Mouse (Mus musculus) midbrain, embryonic 16.5 days (tissue): ENCODE results near the gene Amot. TPM values are rescaled to one million over a fixed set of nuclear protein-coding genes. Genes with fewer than 3 reads are reported as not detected.

ENCODE experiments used
- ATAC-seq: fragments of 200-750 bp; cut with Nextera tagmentation; 2 replicates; pipeline ENCODE4 v1.8.0; 2017; ENCODE audit warnings: moderate TSS enrichment
- H3K27ac ChIP-seq: fragments of 300-500 bp; sonication (generic); 2 replicates; pipeline ENCODE4 v1.5.1; 2014; ENCODE audit warnings: mild to moderate bottlenecking, low read length, mixed read lengths
- H3K27me3 ChIP-seq: fragments of 300-500 bp; sonication (generic); 2 replicates; pipeline ENCODE4 v1.6.1; 2014; ENCODE audit warnings: low read depth, low read length, mixed read lengths; ENCODE audit not compliant: control insufficient read depth, insufficient read depth
- H3K36me3 ChIP-seq: fragments of 300-500 bp; sonication (generic); 2 replicates; pipeline ENCODE4 v1.6.1; 2014; ENCODE audit warnings: mild to moderate bottlenecking, low read length, moderate library complexity, mixed read lengths; ENCODE audit not compliant: control insufficient read depth, insufficient read depth
- H3K4me1 ChIP-seq: fragments of 300-500 bp; sonication (generic); 2 replicates; pipeline ENCODE4 v1.6.1; 2014; ENCODE audit warnings: mild to moderate bottlenecking, low read length, mixed read lengths; ENCODE audit not compliant: control insufficient read depth, insufficient read depth
- H3K4me2 ChIP-seq: fragments of 300-500 bp; sonication (generic); 2 replicates; pipeline ENCODE4 v1.6.1; 2014; ENCODE audit warnings: mild to moderate bottlenecking, low read length, mixed read lengths
- H3K4me3 ChIP-seq: fragments of 300-500 bp; sonication (generic); 2 replicates; pipeline ENCODE4 v1.5.1; 2014; ENCODE audit warnings: low read depth, mild to moderate bottlenecking, low read length, moderate library complexity, mixed read lengths
- H3K9ac ChIP-seq: fragments of 300-500 bp; sonication (generic); 2 replicates; pipeline ENCODE4 v1.6.1; 2014; ENCODE audit warnings: low read depth, low read length, mixed read lengths
- H3K9me3 ChIP-seq: fragments of 300-500 bp; sonication (generic); replicated peaks from 2 replicates; pipeline ENCODE4 v1.6.1; 2014; ENCODE audit warnings: mild to moderate bottlenecking, low read length, mixed read lengths; ENCODE audit not compliant: control insufficient read depth, poor library complexity, severe bottlenecking
- WGBS: fragments of 180-500 bp; shearing (Covaris S2); extraction: QIAGEN DNeasy Blood & Tissue Kit; methylation state at CpG from one replicate; pipeline ENCODE4 v1.1.7; 2014; 5-methylcytosine and 5-hydroxymethylcytosine counted together
- polyA plus RNA-seq: library from polyadenylated mRNA; unstranded; fragments of >200 nt; fragmentation: Nextera tagmentation; extraction: Ambion mirVana; gene quantifications from 2 replicates; pipeline ENCODE4 v1.2.1, GENCODE M21; 2015

Amot gene
- polyA plus RNA-seq, 1 experiment from 2014 or later: 7.9 TPM

DNA sequence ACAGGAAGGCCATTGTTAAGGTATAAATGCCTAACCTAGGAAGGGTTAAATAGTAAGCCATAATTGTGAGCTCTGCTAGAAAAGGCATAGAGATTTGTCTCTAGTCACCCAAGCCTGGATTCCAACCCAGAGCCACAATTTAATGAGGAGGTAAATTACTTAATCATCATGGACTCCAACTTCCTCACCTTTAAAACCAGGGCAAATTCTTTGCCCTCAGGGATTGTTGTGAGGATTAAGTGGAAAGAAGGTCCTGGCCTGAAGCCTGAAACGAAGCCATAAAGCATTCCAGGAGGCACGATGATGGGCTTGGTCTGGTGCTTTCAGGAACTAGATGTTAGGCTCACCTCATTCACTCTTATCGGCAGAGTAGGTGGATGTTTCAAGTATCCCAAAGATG lies 5.7 kb upstream of the Amot start:
- H3K27ac ChIP-seq: no peak overlapping the region
- H3K4me2 ChIP-seq: no peak overlapping the region
- H3K27me3 ChIP-seq: no peaks in the 10 kb centered on the region
- no peak for ATAC-seq
- H3K36me3 ChIP-seq: no peaks in the 10 kb centered on the region
- H3K9ac ChIP-seq: no peak overlapping the region
- no peaks in the 10 kb centered on the region for H3K9me3 ChIP-seq
- H3K4me1 ChIP-seq: no peaks in the 10 kb centered on the region
- no peak overlapping the region for H3K4me3 ChIP-seq
- 57% methylated on average over 3 of the region's 3 CpGs for WGBS

DNA sequence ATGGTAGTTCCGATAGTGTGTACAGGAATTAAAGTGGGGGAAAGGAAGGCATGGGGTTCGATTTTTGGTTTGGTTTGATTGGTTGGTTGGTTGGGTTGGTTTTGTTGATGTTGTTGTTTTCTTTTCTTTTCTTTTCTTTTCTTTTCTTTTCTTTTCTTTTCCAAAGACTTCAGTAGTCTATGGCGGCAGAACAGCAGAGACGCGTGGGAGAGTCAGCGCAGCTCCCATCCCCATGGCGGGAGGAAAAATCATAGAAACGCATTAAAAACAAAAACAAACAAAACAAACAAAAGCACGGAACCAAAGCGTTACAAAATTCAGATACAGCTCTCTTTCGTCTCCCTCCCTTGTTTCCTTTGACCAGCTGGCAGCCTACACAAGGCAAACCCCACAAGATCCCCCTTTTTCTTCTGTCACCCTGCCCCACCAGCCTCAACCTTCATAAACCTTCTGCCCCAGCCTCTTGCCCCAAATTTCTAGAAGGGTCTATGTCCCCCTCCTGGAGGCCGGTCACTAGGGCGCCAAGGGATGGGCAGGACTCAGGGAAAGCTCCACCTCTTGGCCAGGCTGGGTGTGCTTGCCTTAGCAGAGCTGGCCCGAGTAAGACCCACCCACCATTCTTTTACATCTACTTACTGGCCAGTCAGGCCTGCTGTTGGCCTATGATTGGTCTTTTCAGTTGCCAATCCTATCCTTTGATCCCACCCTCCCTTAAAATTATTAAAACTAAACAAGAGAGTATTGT lies 648 bp upstream of the Amot start:
- Histone ChIP-seq H3K9me3 (no peaks in the 10 kb centered on the region), H3K27me3 (no peaks in the 10 kb centered on the region), H3K4me2 (peak overlapping the region; percentile 61), H3K9ac (no peak overlapping the region; the same call in 1 of the 2 replicates), H3K4me3 (peak overlapping the region; percentile 57), H3K4me1 (no peaks in the 10 kb centered on the region), H3K36me3 (no peaks in the 10 kb centered on the region), H3K27ac (no peak overlapping the region)
- ATAC-seq: peak; percentile 97
- WGBS: 24% methylated on average over 14 of the region's 14 CpGs

DNA sequence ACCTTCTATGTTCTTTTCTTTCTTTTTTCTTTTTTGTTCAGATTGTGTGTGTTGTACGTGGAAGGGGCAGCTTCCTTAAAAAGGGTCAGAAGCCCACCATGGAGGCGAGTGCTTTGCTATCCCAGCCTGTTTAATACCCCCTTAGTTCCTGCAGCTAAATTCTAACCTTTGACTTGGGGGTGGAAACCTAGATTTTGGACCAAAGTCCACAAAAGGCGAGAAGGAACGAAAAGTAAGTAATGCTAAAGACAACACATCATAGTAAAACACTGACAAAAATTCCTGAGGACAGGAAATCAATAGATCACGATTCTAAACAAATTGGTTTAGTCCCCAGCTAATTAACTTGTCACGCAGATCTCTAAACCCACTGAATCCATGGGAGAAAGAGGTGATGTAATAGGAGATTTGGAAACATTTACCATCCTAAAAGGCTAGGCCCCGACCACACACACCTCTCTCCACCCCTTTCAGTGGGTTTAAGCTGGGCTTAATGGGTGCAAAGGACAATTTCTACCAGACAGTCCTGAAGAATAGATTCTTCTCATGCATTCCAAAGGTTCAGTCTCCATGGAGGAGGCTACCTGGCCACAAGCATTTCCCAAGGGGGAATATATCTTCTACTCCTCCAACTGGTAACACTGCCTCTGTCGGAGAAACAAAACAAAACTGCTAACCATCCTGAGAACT lies 3.2 kb downstream of the Amot start:
- no peaks in the 10 kb centered on the region for H3K27me3 ChIP-seq
- H3K9me3 ChIP-seq: no peaks in the 10 kb centered on the region
- no peak overlapping the region for H3K4me2 ChIP-seq
- H3K27ac ChIP-seq: no peak overlapping the region
- H3K4me3 ChIP-seq: no peak overlapping the region
- 40% methylated on average over 8 of the region's 8 CpGs for WGBS
- H3K36me3 ChIP-seq: no peaks in the 10 kb centered on the region
- ATAC-seq: no peak
- H3K4me1 ChIP-seq: no peaks in the 10 kb centered on the region
- H3K9ac ChIP-seq: no peak overlapping the region

DNA sequence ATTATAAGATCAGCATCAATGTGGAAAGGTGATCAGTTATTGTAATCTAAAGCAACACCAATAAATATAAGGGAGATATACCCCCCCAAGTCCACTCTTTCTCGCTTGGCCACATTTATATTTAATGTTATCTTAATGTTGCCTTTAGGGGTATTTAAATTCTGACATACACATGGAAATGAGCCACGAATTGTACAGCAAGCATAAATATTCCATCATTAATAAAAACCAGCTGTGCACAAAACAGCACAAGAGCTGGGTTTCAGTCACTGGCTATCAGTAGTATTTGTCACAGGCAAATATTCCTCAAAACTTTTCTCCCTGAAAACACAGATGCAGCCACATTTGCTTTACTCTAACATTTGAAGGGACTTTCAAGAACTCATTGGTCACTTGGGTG lies 5.9 kb downstream of the Amot start:
- ATAC-seq: no peak
- H3K27me3 ChIP-seq: no peaks in the 10 kb centered on the region
- no peak overlapping the region for H3K9ac ChIP-seq
- no peak overlapping the region for H3K4me3 ChIP-seq
- 68% methylated on average over 2 of the region's 2 CpGs for WGBS
- H3K9me3 ChIP-seq: no peaks in the 10 kb centered on the region
- no peaks in the 10 kb centered on the region for H3K36me3 ChIP-seq
- H3K4me1 ChIP-seq: no peaks in the 10 kb centered on the region
- H3K4me2 ChIP-seq: no peak overlapping the region
- H3K27ac ChIP-seq: no peak overlapping the region

DNA sequence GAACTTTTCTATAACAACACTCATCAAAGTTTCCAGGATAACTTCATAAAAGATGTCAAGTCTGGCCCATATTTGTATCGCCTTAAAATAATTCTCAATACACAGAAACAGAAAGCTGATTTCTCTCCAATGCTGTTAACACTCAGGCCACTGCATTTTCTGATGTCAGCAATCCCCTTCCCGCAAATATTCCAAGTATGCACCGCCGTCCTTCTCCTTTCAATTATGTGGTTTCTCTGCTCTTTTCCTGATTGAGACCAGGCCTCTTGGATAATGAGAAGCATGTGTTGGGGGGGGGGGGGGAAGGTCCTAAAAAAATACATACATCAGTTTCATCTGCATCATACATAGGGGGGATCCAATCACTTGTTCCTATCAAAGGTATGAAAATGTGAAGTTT lies 6.3 kb downstream of the Amot start:
- Histone ChIP-seq H3K4me2 (no peak overlapping the region), H3K27me3 (no peaks in the 10 kb centered on the region), H3K36me3 (no peaks in the 10 kb centered on the region), H3K9me3 (no peaks in the 10 kb centered on the region), H3K4me3 (no peak overlapping the region), H3K9ac (no peak overlapping the region), H3K4me1 (no peaks in the 10 kb centered on the region), H3K27ac (no peak overlapping the region)
- ATAC-seq: no peak
- 66% methylated on average over 4 of the region's 4 CpGs for WGBS

DNA sequence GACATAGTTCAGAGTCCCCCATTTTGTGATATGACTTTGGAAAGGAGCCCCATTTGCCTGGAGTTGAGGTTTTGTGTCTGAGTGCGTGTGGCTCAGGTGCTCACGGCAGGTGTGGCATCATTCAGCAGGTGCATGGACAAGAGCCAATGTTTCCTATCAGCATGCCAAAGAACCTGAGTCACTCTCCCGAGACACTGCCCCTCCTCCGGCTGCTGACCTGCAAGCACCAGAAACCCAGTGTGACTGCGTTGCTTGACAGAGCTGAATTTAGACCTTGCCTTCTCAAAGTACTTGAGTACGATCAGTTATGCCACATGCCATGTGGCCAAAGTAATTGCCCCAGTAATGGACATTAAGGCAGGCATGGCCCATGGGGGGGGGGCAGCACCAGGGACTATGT lies 7.5 kb downstream of the Amot start:
- WGBS: 94% methylated on average over 6 of the region's 6 CpGs
- no peak overlapping the region for H3K9ac ChIP-seq
- no peaks in the 10 kb centered on the region for H3K4me1 ChIP-seq

DNA sequence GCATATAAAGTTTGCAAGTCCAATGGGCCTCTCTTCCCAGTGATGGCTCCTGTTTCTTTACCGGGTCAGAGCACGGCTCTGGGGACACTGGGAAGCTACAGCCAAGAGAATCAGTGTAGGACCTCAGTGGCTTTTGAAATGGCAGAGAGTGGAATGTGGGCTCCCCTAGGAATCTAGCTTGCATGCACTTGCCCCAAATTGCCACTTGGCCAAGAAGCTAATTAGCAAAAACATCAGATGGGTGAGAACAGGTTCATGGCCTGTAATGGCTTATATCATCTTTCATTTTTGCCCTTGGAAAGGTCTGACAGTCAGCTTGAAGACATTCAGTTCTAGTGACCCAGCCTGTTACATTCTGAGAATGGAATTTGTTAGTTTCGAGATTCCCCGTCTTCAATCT lies 9.6 kb downstream of the Amot start:
- ATAC-seq: no peak
- no peaks in the 10 kb centered on the region for H3K36me3 ChIP-seq
- no peak overlapping the region for H3K4me3 ChIP-seq
- no peaks in the 10 kb centered on the region for H3K4me1 ChIP-seq
- H3K9ac ChIP-seq: no peak overlapping the region
- WGBS: 90% methylated on average over 4 of the region's 4 CpGs
- no peak overlapping the region for H3K4me2 ChIP-seq
- H3K9me3 ChIP-seq: no peaks in the 10 kb centered on the region
- H3K27ac ChIP-seq: no peak overlapping the region
- no peaks in the 10 kb centered on the region for H3K27me3 ChIP-seq

More for the DNA sequence above, 7.5 kb downstream of the Amot start:
- Histone ChIP-seq H3K36me3 (no peaks in the 10 kb centered on the region), H3K9me3 (no peaks in the 10 kb centered on the region), H3K27ac (no peak overlapping the region), H3K4me3 (no peak overlapping the region), H3K4me2 (no peak overlapping the region), H3K27me3 (no peaks in the 10 kb centered on the region)
- ATAC-seq: no peak

DNA sequence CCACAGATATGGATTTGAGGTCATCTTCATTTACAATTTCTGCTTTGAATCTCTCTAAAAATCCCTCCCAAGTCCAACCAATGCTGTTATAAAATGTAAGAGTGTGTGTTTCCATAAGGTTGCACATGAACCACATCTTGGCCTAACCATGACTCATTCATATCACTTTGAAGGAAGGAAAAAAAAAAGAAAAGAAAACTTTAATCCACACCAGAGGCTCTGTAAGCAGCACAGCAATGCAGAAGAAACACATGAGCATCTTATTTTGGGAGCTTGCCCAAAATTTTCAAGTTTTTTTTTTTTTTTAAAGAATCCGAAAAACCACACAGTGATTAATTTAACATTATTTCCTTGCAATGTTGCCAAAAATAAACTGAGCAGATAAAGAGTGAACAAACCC lies 14.2 kb downstream of the Amot start:
- H3K4me2 ChIP-seq: no peak overlapping the region
- H3K9me3 ChIP-seq: no peaks in the 10 kb centered on the region
- 94% methylated on average over 1 of the region's 1 CpGs for WGBS

DNA sequence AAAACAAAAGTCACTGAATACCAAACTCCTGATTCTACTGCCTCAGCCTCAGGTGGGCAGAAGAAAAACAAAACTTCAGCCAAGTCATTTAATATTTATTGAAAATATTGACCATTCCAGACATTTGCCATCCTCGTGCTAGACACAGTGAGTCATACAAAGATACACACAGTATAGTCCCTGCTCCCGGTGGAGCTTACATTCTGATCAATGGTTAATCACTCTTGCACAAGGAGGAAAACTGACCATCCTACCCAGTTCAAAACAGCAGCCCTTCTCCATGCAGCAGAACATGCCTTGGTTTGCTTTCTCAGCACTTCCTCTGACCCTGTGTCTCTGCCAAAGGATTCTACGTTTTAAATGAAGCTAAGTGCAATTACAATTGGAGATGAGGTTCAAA lies 14.6 kb downstream of the Amot start:
- ATAC-seq: no peak
- 81% methylated on average over 3 of the region's 3 CpGs for WGBS
- Histone ChIP-seq H3K36me3 (no peaks in the 10 kb centered on the region), H3K9me3 (no peaks in the 10 kb centered on the region), H3K4me1 (no peaks in the 10 kb centered on the region), H3K9ac (no peak overlapping the region), H3K27ac (no peak overlapping the region), H3K27me3 (no peaks in the 10 kb centered on the region), H3K4me3 (no peak overlapping the region), H3K4me2 (no peak overlapping the region)

More for the DNA sequence above, 14.2 kb downstream of the Amot start:
- Histone ChIP-seq H3K36me3 (no peaks in the 10 kb centered on the region), H3K4me3 (no peak overlapping the region), H3K9ac (no peak overlapping the region), H3K4me1 (no peaks in the 10 kb centered on the region), H3K27me3 (no peaks in the 10 kb centered on the region), H3K27ac (no peak overlapping the region)
- no peak for ATAC-seq
